Mouse (Mus musculus): ENCODE data around the gene Fxyd6. TPM values are rescaled to one million over a fixed set of nuclear protein-coding genes. Genes with fewer than 3 reads are reported as not detected.

Fxyd6 gene
- total and polyA plus RNA-seq, 3 experiments = not detected

DNA sequence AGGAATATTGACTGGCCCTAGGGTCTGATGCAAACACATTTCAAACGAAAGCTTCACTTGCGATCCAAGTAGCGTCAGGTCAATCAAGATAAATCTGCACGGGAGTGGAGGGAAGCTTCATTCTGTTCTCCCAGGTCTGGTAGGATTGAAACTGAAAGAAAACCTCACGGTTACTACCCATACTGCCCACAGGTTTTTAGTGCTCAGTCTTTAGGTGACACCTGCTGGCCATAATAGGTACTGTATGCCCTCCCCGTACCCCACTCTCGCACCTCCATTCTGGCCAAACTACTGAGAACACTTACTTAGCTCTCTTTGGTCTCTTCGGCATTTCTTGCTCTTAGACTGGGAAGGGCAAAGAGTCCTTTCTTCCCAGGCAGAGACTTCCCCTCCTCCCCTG, 47.3 kb downstream of the Fxyd6 start:
- H3K27me3 ChIP-seq (ENCODE audit: control insufficient read depth in 1 of 2, insufficient read depth in 2 of 2, low read length in 2 of 2) = no peaks in the 10 kb centered on the region
- no peaks in the 10 kb centered on the region for H3K36me3 ChIP-seq (ENCODE audit: control insufficient read depth in 1 of 2, insufficient read depth in 2 of 2, low read length in 2 of 2)
- TF ChIP-seq NRF1 (IDR thresholded peaks at IDR 0.05; ENCODE audit: insufficient read depth, low read depth, low read length, poor library complexity, severe bottlenecking) = no peak
- TF ChIP-seq CTCF (IDR thresholded peaks at IDR 0.05 in 2 of 3, conservative IDR thresholded peaks at IDR 0.05 in 1 of 3; ENCODE audit: control insufficient read depth in 1 of 3, insufficient read depth in 1 of 3, low read depth in 2 of 3, low read length in 3 of 3, poor library complexity in 1 of 3, severe bottlenecking in 1 of 3) = peak; percentile 59 to 94 (median 82)
- peak; percentile 52 for TF ChIP-seq ZC3H11A (IDR thresholded peaks at IDR 0.05; ENCODE audit: low read depth, low read length)
- TF ChIP-seq NELFE (IDR thresholded peaks at IDR 0.05; ENCODE audit: low read depth, low read length) = no peak
- no peak for TF ChIP-seq SIN3A (IDR thresholded peaks at IDR 0.05; ENCODE audit: low read length)
- TF ChIP-seq USF2 (IDR thresholded peaks at IDR 0.05; ENCODE audit: borderline replicate concordance in 1 of 2, insufficient read depth in 1 of 2, low read depth in 1 of 2, low read length in 2 of 2) = no peak
- TF ChIP-seq GABPA (IDR thresholded peaks at IDR 0.05; ENCODE audit: low read depth, low read length) = no peak
- TF ChIP-seq RAD21 (IDR thresholded peaks at IDR 0.05; ENCODE audit: low read depth, low read length) = peak; percentile 78
- no peak for TF ChIP-seq E2F4 (IDR thresholded peaks at IDR 0.05; ENCODE audit: borderline replicate concordance, low read depth, low read length)
- TF ChIP-seq RCOR1 (IDR thresholded peaks at IDR 0.05; ENCODE audit: low read depth, low read length) = no peak
- TF ChIP-seq MAX (IDR thresholded peaks at IDR 0.05; ENCODE audit: low read length) = no peak
- TF ChIP-seq ZKSCAN1 (IDR thresholded peaks at IDR 0.05; ENCODE audit: low read depth, low read length) = no peak
- no peak for TF ChIP-seq EP300 (IDR thresholded peaks at IDR 0.05; ENCODE audit: low read depth in 1 of 2, low read length in 2 of 2)
- TF ChIP-seq SMC3 (IDR thresholded peaks at IDR 0.05; ENCODE audit: low read depth, low read length) = peak; percentile 72
- TF ChIP-seq POLR2AphosphoS5 (IDR thresholded peaks at IDR 0.05; ENCODE audit: borderline replicate concordance, low read depth, low read length) = no peak
- no peak for TF ChIP-seq KAT2A (conservative IDR thresholded peaks at IDR 0.05; ENCODE audit: low read depth, low read length)
- TF ChIP-seq TCF12 (IDR thresholded peaks at IDR 0.05; ENCODE audit: low read depth, low read length) = no peak
- TF ChIP-seq TAL1 (IDR thresholded peaks at IDR 0.05; ENCODE audit: low read length) = no peak
- H3K9me3 ChIP-seq (replicated peaks; ENCODE audit: insufficient read depth, low read length) = no peaks in the 10 kb centered on the region
- peak overlapping the region; percentile 27 for H3K9ac ChIP-seq (ENCODE audit: control insufficient read depth, low read depth, low read length, poor library complexity, severe bottlenecking)
- H3K4me3 ChIP-seq (ENCODE audit: control insufficient read depth in 1 of 2, insufficient read depth in 1 of 2, low read depth in 2 of 2, low read length in 2 of 2) = peak overlapping the region; percentile 55 to 83
- DNase-seq (ENCODE audit: low read depth, low spot score) = peak; percentile 81
- H3K79me2 ChIP-seq (ENCODE audit: control insufficient read depth, insufficient read depth, low read length, poor library complexity) = no peaks in the 10 kb centered on the region
- H3K4me1 ChIP-seq (ENCODE audit: control insufficient read depth in 1 of 2, insufficient read depth in 2 of 2, low read length in 2 of 2) = no peaks in the 10 kb centered on the region
- H3K27ac ChIP-seq (ENCODE audit: control insufficient read depth, low read depth, low read length) = no peak overlapping the region

DNA sequence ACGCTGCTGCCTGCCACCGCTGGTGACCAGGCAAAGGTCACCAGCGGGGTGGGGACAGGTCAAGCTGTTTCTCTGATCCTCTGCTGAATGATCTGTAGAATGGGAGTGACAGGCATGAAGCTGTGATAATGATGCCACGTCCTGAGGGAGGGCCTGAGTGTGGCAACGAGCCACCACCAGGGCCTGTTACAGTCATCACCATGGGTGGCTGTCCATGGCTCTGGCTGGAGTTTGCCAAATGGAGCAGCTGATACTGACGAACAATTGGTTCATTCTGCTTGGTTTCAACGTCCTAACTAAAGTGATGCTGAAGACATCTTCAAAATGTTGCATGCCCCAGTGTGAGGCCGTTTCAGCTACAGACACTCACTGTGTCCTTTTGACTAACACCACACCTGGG, 48.3 kb downstream of the Fxyd6 start:
- Histone ChIP-seq H3K36me3 (ENCODE audit: control insufficient read depth in 1 of 2, insufficient read depth in 2 of 2, low read length in 2 of 2) (no peaks in the 10 kb centered on the region), H3K9ac (ENCODE audit: control insufficient read depth, low read depth, low read length, poor library complexity, severe bottlenecking) (no peak overlapping the region), H3K9me3 (replicated peaks; ENCODE audit: insufficient read depth, low read length) (no peaks in the 10 kb centered on the region), H3K27ac (ENCODE audit: control insufficient read depth, low read depth, low read length) (no peak overlapping the region), H3K27me3 (ENCODE audit: control insufficient read depth in 1 of 2, insufficient read depth in 2 of 2, low read length in 2 of 2) (no peaks in the 10 kb centered on the region; a peak in 1 of 4 replicates), H3K4me3 (ENCODE audit: control insufficient read depth in 1 of 2, insufficient read depth in 1 of 2, low read depth in 2 of 2, low read length in 2 of 2) (no peak overlapping the region), H3K4me1 (ENCODE audit: control insufficient read depth in 1 of 2, insufficient read depth in 2 of 2, low read length in 2 of 2) (no peaks in the 10 kb centered on the region), H3K79me2 (ENCODE audit: control insufficient read depth, insufficient read depth, low read length, poor library complexity) (no peaks in the 10 kb centered on the region)
- no peak for DNase-seq (ENCODE audit: low read depth, low spot score)
- TF ChIP-seq TAL1 (IDR thresholded peaks at IDR 0.05; ENCODE audit: low read length) = no peak
- no peak for TF ChIP-seq ZNF384 (IDR thresholded peaks at IDR 0.05; ENCODE audit: low read depth, low read length)
- no peak for TF ChIP-seq NELFE (IDR thresholded peaks at IDR 0.05; ENCODE audit: low read depth, low read length)
- no peak for TF ChIP-seq GATA1 (IDR thresholded peaks at IDR 0.05; ENCODE audit: low read depth, low read length)
- no peak for TF ChIP-seq ZMIZ1 (IDR thresholded peaks at IDR 0.05; ENCODE audit: low read depth, low read length)
- no peak for TF ChIP-seq ETS1 (IDR thresholded peaks at IDR 0.05; ENCODE audit: low read depth, low read length)
- no peak for TF ChIP-seq ELF1 (IDR thresholded peaks at IDR 0.05; ENCODE audit: low read depth, low read length)
- no peak for TF ChIP-seq USF2 (IDR thresholded peaks at IDR 0.05; ENCODE audit: borderline replicate concordance in 1 of 2, insufficient read depth in 1 of 2, low read depth in 1 of 2, low read length in 2 of 2)
- no peak for TF ChIP-seq RCOR1 (IDR thresholded peaks at IDR 0.05; ENCODE audit: low read depth, low read length)
- TF ChIP-seq MYC (IDR thresholded peaks at IDR 0.05; ENCODE audit: low read depth, low read length) = no peak
- no peak for TF ChIP-seq POLR2AphosphoS2 (IDR thresholded peaks at IDR 0.05; ENCODE audit: low read length)
- TF ChIP-seq SMC3 (IDR thresholded peaks at IDR 0.05; ENCODE audit: low read depth, low read length) = no peak
- TF ChIP-seq ZC3H11A (IDR thresholded peaks at IDR 0.05; ENCODE audit: low read depth, low read length) = no peak
- no peak for TF ChIP-seq POLR2A (IDR thresholded peaks at IDR 0.05; ENCODE audit: control insufficient read depth in 1 of 2, insufficient read depth in 1 of 2, low read depth in 1 of 2, low read length in 2 of 2, poor library complexity in 1 of 2)
